Mouse (Mus musculus) cerebellum, adult 2 months (tissue): ENCODE measurements around the gene Zranb2.

ENCODE experiments used
- CTCF ChIP-seq: fragments of 200-500 bp; IDR thresholded peaks from 2 replicates; pipeline ENCODE4 v1.5.1; 2011; ENCODE audit warnings: low read depth, mild to moderate bottlenecking, control low read depth, low read length, moderate library complexity, borderline replicate concordance; ENCODE audit not compliant: insufficient read depth
- POLR2A ChIP-seq: fragments of 200-500 bp; IDR thresholded peaks from 2 replicates; pipeline ENCODE4 v1.6.1; 2011; ENCODE audit warnings: low read length, control low read depth, borderline replicate concordance; ENCODE audit not compliant: insufficient read depth

DNA sequence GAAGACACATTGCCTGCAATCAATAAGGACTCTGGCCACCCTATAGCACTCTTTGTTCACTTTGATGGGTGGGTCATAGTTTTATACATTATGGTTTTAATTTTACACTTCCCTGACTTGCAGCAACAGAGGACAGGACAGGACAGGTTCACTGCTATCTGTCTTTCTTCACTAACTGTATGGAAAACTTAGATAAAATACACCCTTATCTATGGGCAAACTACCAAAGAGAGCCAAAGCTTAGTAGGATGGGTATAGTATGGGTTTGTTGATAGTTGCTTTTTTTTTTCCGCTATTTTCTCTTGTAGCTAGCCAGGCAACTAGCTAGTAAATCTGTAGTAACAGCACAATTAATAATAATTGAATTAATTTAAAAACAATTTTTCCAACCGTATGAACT lies 2.4 kb upstream of the Zranb2 start:
- TF ChIP-seq CTCF (no peak), POLR2A (no peak)
